Mouse (Mus musculus) kidney, postnatal 36 days (tissue): ENCODE results near the gene Traf3ip2.
A peak's percentile ranks its signal among the peaks of the same experiment; 100 is the strongest.

Experiments used
- DNase-seq, 2 experiments: peaks; one replicate each; pipeline ENCODE4 v3.0.0; 2021 to 2022; ENCODE audit warnings: mixed read lengths in 2 of 2

Traf3ip2 gene

DNA sequence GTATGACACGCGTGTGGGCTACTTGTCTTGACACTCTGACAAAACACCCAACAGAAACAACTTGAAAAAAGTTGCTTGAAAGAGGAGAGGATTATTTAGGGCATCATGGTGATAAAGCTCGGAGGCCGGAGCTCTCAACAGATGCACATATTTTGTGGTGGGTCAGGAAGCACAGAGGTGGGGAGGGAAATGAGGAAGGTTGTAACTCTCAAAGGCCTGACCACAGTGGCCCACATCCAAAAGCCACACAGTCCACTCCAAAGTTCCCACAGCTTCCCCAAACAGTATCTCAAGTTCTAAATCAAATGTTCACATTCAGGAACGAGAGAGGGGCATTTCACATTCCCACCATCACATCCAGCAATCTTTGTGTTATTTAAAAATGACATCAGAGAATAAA, 11.7 kb upstream of the Traf3ip2 start:
- no peak for DNase-seq

GRCm38 (mm10) chr10:39606434-39606833, 6.3 kb upstream of the Traf3ip2 start:
- no peak for DNase-seq

- no peak for DNase-seq
Observed at GRCm38 (mm10) chr10:39611234-39611633, 1.5 kb upstream of the Traf3ip2 start.

- no peak for DNase-seq
Observed at GRCm38 (mm10) chr10:39612131-39612530, 603 bp upstream of the Traf3ip2 start.

- peak; percentile 88 to 94 for DNase-seq
Observed at GRCm38 (mm10) chr10:39612989-39613831, 476 bp downstream of the Traf3ip2 start.

- DNase-seq = no peak
Observed at GRCm38 (mm10) chr10:39613973-39614372, 1.2 kb downstream of the Traf3ip2 start.

DNA sequence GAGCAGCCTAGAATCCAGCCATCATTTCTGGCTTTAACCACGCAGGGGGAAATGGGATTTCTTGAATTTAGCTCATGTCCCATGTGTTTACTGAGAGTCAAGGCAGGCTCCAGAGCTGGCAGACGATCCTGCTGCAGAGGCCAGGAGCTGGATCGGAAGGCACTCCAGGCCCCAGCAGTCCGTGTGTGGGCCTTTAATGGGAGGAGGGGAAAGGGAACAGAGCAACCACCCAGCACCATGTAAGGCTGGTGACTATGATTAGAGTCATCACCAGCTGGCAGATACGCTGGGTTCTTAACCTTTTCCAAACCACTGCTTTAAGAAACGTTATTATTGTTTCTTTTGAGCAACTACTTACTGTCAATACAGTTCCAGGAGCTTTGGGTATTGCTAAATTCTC, 1.9 kb downstream of the Traf3ip2 start:
- peak; percentile 53 to 61 for DNase-seq

DNA sequence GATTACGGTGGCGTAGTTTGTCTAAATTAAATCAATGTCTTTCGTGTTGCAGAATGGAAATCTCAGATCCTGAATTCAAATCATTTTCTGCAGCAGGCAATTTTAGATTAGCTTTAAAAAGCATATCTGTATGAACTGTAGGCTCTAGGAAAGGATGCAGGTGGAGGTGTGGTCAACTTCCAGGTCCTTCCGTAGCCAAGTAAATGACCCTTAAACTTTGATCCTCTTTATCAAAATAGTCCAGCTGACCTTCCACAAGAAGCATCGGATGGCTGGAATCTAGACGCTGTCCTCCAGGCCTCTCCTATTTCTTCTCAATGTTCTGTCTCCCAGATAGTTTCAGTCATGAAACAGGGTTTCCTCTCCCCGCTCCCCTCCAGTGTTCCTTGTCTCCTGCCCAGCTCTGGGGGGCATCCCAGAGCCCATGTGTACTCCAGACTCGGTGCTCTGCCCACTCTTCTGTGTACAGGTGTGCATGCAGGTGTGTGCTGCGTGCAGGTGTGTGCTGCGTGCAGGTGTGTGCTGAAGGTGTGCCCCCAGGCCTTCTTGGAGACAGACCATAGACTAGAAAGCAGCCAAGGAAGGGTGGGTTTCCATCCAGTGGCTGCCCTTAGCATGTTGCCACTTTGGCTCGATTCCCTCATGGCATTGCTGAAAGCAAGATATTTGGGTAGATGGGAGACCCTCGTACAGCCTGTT, 2.9 kb downstream of the Traf3ip2 start:
- no peak for DNase-seq

GRCm38 (mm10) chr10:39616230-39616590, 3.5 kb downstream of the Traf3ip2 start:
- DNase-seq = no peak

GRCm38 (mm10) chr10:39616626-39617025, 3.9 kb downstream of the Traf3ip2 start:
- DNase-seq = peak; percentile 57 to 67

DNA sequence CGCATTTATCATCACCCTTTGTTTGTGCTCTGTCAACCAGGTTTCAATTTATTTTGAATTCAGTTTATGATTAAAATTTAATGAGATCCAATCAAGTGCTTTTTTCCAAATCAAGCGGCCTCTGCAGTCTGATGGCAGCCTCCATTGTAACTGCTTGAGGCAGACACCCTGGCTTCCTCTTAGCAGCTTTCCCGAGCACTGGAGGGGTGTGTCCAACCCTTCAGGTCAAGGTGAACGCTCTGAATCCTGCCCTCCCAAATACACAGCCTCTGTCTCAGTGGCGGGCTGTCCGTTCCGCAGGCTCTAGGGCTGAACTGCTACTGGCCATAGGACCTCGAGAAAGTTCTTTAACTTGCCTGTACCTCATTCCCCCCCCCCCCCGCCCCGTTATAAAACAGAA, 5.7 kb downstream of the Traf3ip2 start:
- no peak for DNase-seq

DNA sequence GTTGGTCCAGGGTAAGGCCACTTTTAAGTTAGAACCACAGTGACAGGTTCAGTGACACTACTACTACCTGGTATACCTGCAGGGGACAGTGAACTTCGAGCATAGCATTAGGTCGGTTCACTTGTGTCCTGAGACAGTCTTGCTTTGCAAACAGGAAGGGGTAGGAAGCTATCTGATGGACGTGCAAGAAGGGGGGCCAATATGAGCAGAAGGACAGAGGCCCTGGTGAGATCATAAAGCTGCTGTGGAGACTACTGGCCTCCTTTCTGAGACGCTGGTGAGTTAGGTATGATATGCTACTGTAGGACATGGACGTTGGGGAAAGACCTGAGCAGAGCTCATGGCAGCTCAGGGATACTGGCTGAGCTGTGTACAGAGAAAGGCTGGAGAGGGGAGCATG, 7.9 kb downstream of the Traf3ip2 start:
- no peak for DNase-seq

GRCm38 (mm10) chr10:39623806-39624205, 11.1 kb downstream of the Traf3ip2 start:
- peak; percentile 28 to 56 for DNase-seq

GRCm38 (mm10) chr10:39624837-39625625, 12.3 kb downstream of the Traf3ip2 start:
- peak; percentile 48 to 66 for DNase-seq

DNA sequence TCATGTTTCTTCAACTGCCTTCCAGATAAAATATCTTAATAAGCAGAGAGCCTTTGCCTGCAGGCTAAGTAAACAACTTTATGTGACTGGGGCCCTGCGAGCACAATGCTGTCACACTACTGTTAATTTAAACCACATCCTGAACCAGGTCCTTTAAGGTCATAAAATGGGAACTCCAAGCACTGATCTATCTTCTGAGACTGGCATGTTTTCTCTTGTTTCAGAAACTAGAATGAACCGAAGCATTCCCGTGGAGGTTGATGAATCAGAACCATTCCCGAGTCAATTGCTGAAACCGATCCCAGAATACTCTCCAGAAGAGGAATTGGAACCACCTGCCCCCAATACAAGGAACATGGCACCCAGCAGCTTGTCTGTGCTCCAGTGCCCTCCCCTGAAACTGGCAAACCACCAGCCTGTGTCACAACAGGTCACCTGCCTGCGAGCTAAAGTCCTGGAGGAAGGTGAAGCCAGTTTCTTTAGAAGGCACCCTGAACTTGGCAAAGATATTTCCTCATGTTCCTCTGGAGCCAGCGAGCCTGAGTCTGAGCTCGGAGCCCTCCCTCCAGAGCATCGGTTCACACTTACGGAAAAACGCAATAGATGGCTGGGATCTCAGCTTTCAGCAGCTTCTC, 13.0 kb downstream of the Traf3ip2 start:
- DNase-seq = peak; percentile 89 to 91

DNA sequence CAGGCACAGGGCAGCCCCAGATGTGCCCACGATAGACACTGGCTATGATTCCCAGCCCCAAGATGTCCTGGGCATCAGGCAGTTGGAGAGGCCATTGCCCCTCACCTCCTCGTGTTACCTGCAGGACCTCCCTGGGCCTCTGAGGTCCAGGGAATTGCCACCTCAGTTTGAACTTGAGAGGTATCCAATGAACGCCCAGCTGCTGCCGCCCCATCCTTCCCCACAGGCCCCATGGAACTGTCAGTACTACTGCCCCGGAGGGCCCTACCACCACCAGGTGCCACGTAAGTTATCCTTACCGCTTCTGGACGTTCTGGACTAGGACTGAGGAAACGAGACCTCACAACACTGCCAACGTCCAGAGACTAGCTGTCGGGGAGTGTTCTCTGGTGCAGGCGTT, 13.6 kb downstream of the Traf3ip2 start:
- DNase-seq = no peak

GRCm38 (mm10) chr10:39628799-39629517, 16.2 kb downstream of the Traf3ip2 start:
- DNase-seq = no peak

- peak; percentile 58 to 60 for DNase-seq
Observed at GRCm38 (mm10) chr10:39629746-39630552, 17.2 kb downstream of the Traf3ip2 start.

DNA sequence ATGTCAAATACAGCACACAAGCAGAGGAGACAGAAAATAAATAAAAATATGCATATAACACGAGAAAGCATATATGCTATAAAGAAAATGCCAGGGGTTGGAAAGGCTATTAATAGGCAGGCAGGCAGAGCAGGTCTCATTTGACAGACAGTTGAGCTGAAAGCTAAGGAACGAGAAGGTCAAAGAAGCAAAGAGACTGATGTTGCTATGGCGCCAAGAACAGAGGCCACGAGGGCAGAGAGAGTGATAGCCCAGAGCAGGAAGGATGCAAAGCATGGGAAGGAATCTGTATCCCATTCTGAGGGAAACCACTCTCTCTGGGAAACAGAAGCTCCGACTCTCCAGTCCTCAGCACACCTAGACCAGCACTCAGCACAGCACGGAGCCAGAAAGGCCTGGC, 18.1 kb downstream of the Traf3ip2 start:
- no peak for DNase-seq

DNA sequence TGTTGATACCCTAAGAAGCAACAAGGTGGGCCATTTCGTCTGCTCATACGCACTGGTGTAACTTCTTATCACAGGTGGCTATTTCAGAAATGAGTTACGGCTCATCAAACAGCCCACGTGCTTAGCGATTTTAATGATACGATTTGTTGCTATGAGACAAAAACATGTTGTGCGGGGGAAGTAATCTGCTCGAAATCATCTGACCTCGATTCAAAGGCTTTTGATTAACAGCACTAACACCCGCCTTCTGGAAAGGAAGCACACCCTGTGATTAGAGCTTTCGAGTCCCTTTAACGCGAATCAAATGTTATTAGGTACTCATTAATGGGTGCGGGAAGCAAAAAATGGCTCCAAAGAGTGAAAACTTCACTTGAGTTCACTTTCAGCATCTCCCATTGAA, 18.9 kb downstream of the Traf3ip2 start:
- DNase-seq = no peak

DNA sequence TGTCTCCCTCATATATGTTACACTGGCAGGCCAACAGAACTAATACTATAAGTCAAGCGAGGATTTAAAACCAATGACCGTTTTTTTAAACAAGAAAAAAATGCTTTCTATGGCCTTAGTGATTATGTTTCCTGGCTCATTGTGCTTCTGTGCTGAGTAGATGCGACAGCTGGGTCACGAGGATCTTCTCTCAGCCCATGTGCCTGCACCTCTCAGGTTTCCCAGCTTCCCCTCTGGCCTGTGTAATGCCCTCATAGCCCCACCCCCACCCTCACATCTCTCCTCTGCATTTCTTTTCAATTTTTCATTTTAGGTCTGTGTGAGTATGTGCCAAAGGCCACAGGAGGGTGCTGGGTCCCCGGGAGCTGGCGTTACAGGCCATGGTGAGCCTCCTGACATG, 20.6 kb downstream of the Traf3ip2 start:
- no peak for DNase-seq
